Mouse (Mus musculus) kidney, adult 2 months (tissue): ENCODE measurements around the gene Gm14137.

ENCODE experiments used
- CTCF ChIP-seq: fragments of 200-500 bp; conservative IDR thresholded peaks from 2 replicates; pipeline ENCODE4 v1.5.1; 2011; ENCODE audit warnings: low read depth, mild to moderate bottlenecking, control low read depth, low read length, moderate library complexity, mixed read lengths; ENCODE audit not compliant: insufficient read depth, insufficient read length
- POLR2A ChIP-seq: fragments of 200-500 bp; IDR thresholded peaks from one replicate; pipeline ENCODE4 v1.6.1; 2011; ENCODE audit warnings: low read depth, low read length, control low read depth

DNA sequence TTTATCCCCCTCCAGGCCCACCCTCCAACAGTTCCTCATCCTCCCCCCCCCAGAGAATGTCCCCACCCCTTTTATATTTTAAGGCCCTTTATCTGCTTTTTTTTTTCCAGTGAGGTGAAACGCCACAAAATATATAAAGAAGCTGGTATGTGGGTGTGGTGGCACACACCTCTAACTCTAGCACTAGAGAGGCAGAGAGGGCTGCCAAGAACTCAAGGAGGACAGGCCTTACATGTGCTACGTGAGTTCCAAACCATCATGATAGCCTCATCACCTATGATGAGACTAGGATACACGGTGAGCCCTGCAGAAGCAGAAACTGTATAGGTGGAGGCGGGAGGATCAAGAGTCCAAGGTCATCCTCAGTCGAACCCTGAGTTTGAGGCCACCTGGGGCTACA, 16.7 kb downstream of the Gm14137 start:
- TF ChIP-seq CTCF = no peak
- no peak for TF ChIP-seq POLR2A
